Mouse (Mus musculus) CH12.LX (cell line): ENCODE measurements around the gene Zfp541. TPM values are rescaled to one million over a fixed set of nuclear protein-coding genes. Genes with fewer than 3 reads are reported as not detected.

Experiments
- polyA plus RNA-seq: library from polyadenylated mRNA; unstranded; fragments of >175 nt; gene quantifications from 2 replicates; pipeline ENCODE4 v1.2.1, GENCODE M21; 2012; ENCODE audit warnings: low read depth; ENCODE audit not compliant: insufficient read length
- total RNA-seq, 2 experiments: library from RNA; depleted of rRNA; stranded (reverse); fragments of 300-350 nt in 1 of 2; fragments of >200 nt in 1 of 2; gene quantifications; 2 replicates each; pipeline ENCODE4 v1.2.3; 2012 to 2014

Gene Zfp541
- total and polyA plus RNA-seq, 3 experiments, result 0.08 to 0.12 TPM; not detected in 1

Other genes with a start within 250 kb of the Zfp541 start
- gene Obox6, start 222.1 kb upstream of the Zfp541 start, total RNA-seq (2012; rRNA removed), result not detected in 2 replicates
- not detected in 2 replicates for gene Obox6, start 222.1 kb upstream of the Zfp541 start, total RNA-seq (2014; rRNA removed)
- gene Obox6, start 222.1 kb upstream of the Zfp541 start, polyA plus RNA-seq, result not detected in 2 replicates
- gene Crx, start 181.8 kb upstream of the Zfp541 start, total RNA-seq (2012; rRNA removed), result not detected in 2 replicates
- not detected in 2 replicates for gene Crx, start 181.8 kb upstream of the Zfp541 start, total RNA-seq (2014; rRNA removed)
- gene Crx, start 181.8 kb upstream of the Zfp541 start, polyA plus RNA-seq, result not detected in 2 replicates
- gene Crxos, start 179.2 kb upstream of the Zfp541 start, total RNA-seq (2012; rRNA removed), result 0.71 TPM in 1 of 2 replicates, not detected in the other
- gene Crxos, start 179.2 kb upstream of the Zfp541 start, total RNA-seq (2014; rRNA removed), result 1.1 and 1.7 TPM in 2 replicates
- gene Crxos, start 179.2 kb upstream of the Zfp541 start, polyA plus RNA-seq, result 0.94 and 1.5 TPM in 2 replicates
- gene Selenow, start 139.4 kb upstream of the Zfp541 start, total RNA-seq (2012; rRNA removed), result 62.2 and 65.2 TPM in 2 replicates
- gene Selenow, start 139.4 kb upstream of the Zfp541 start, total RNA-seq (2014; rRNA removed), result 44.1 and 44.9 TPM in 2 replicates
- gene Selenow, start 139.4 kb upstream of the Zfp541 start, polyA plus RNA-seq, result 244 and 257 TPM in 2 replicates
- gene Nop53, start 115.7 kb upstream of the Zfp541 start, total RNA-seq (2012; rRNA removed), result 234 and 310 TPM in 2 replicates
- 171 and 199 TPM in 2 replicates for gene Nop53, start 115.7 kb upstream of the Zfp541 start, total RNA-seq (2014; rRNA removed)
- 291 and 339 TPM in 2 replicates for gene Nop53, start 115.7 kb upstream of the Zfp541 start, polyA plus RNA-seq
- 4.7 and 7.0 TPM in 2 replicates for gene Ehd2, start 94.2 kb upstream of the Zfp541 start, total RNA-seq (2012; rRNA removed)
- 1.1 and 1.2 TPM in 2 replicates for gene Ehd2, start 94.2 kb upstream of the Zfp541 start, total RNA-seq (2014; rRNA removed)
- gene Ehd2, start 94.2 kb upstream of the Zfp541 start, polyA plus RNA-seq, result 4.4 and 5.2 TPM in 2 replicates
- gene Bicra, start 13.9 kb upstream of the Zfp541 start, total RNA-seq (2012; rRNA removed), result 1.9 and 2.2 TPM in 2 replicates
- 0.31 and 0.32 TPM in 2 replicates for gene Bicra, start 13.9 kb upstream of the Zfp541 start, total RNA-seq (2014; rRNA removed)
- 9.8 and 10.2 TPM in 2 replicates for gene Bicra, start 13.9 kb upstream of the Zfp541 start, polyA plus RNA-seq
- 80.0 and 84.8 TPM in 2 replicates for gene Napa, start 36.6 kb downstream of the Zfp541 start, total RNA-seq (2012; rRNA removed)
- gene Napa, start 36.6 kb downstream of the Zfp541 start, total RNA-seq (2014; rRNA removed), result 97.5 and 106 TPM in 2 replicates
- 111 and 112 TPM in 2 replicates for gene Napa, start 36.6 kb downstream of the Zfp541 start, polyA plus RNA-seq
- gene Kptn, start 58.1 kb downstream of the Zfp541 start, total RNA-seq (2012; rRNA removed), result 17.5 and 19.1 TPM in 2 replicates
- 25.4 and 25.8 TPM in 2 replicates for gene Kptn, start 58.1 kb downstream of the Zfp541 start, total RNA-seq (2014; rRNA removed)
- 14.2 and 14.5 TPM in 2 replicates for gene Kptn, start 58.1 kb downstream of the Zfp541 start, polyA plus RNA-seq
- gene Slc8a2, start 68.0 kb downstream of the Zfp541 start, total RNA-seq (2012; rRNA removed), result 0.04 TPM in 2 replicates
- not detected in 2 replicates for gene Slc8a2, start 68.0 kb downstream of the Zfp541 start, total RNA-seq (2014; rRNA removed)
- 0.08 and 0.10 TPM in 2 replicates for gene Slc8a2, start 68.0 kb downstream of the Zfp541 start, polyA plus RNA-seq
- 9.4 and 10.2 TPM in 2 replicates for gene Meis3, start 113.3 kb downstream of the Zfp541 start, total RNA-seq (2012; rRNA removed)
- gene Meis3, start 113.3 kb downstream of the Zfp541 start, total RNA-seq (2014; rRNA removed), result 7.1 and 7.9 TPM in 2 replicates
- gene Meis3, start 113.3 kb downstream of the Zfp541 start, polyA plus RNA-seq, result 10.1 and 11.8 TPM in 2 replicates
- gene Dhx34, start 160.2 kb downstream of the Zfp541 start, total RNA-seq (2012; rRNA removed), result 14.8 and 18.0 TPM in 2 replicates
- gene Dhx34, start 160.2 kb downstream of the Zfp541 start, total RNA-seq (2014; rRNA removed), result 6.9 and 8.8 TPM in 2 replicates
- gene Dhx34, start 160.2 kb downstream of the Zfp541 start, polyA plus RNA-seq, result 11.8 and 15.2 TPM in 2 replicates
- gene C5ar2, start 182.3 kb downstream of the Zfp541 start, total RNA-seq (2012; rRNA removed), result 0.04 TPM in 2 replicates
- gene C5ar2, start 182.3 kb downstream of the Zfp541 start, total RNA-seq (2014; rRNA removed), result 0.11 and 0.30 TPM in 2 replicates
- gene C5ar2, start 182.3 kb downstream of the Zfp541 start, polyA plus RNA-seq, result 0.22 and 0.33 TPM in 2 replicates
- gene C5ar1, start 197.7 kb downstream of the Zfp541 start, total RNA-seq (2012; rRNA removed), result not detected in 2 replicates
- gene C5ar1, start 197.7 kb downstream of the Zfp541 start, total RNA-seq (2014; rRNA removed), result not detected in 2 replicates
- gene C5ar1, start 197.7 kb downstream of the Zfp541 start, polyA plus RNA-seq, result not detected in 2 replicates
- 5.6 and 7.4 TPM in 2 replicates for gene Inafm1, start 211.8 kb downstream of the Zfp541 start, total RNA-seq (2012; rRNA removed)
- gene Inafm1, start 211.8 kb downstream of the Zfp541 start, total RNA-seq (2014; rRNA removed), result 1.1 and 1.5 TPM in 2 replicates
- 9.3 and 9.5 TPM in 2 replicates for gene Inafm1, start 211.8 kb downstream of the Zfp541 start, polyA plus RNA-seq
- gene Ccdc9, start 225.0 kb downstream of the Zfp541 start, total RNA-seq (2012; rRNA removed), result 47.6 and 53.3 TPM in 2 replicates
- 32.0 and 37.5 TPM in 2 replicates for gene Ccdc9, start 225.0 kb downstream of the Zfp541 start, total RNA-seq (2014; rRNA removed)
- gene Ccdc9, start 225.0 kb downstream of the Zfp541 start, polyA plus RNA-seq, result 81.0 and 94.2 TPM in 2 replicates
- 33.2 and 61.7 TPM in 2 replicates for gene Bbc3, start 246.6 kb downstream of the Zfp541 start, total RNA-seq (2012; rRNA removed)
- gene Bbc3, start 246.6 kb downstream of the Zfp541 start, total RNA-seq (2014; rRNA removed), result 23.2 and 25.4 TPM in 2 replicates
- gene Bbc3, start 246.6 kb downstream of the Zfp541 start, polyA plus RNA-seq, result 22.2 and 23.3 TPM in 2 replicates